Mouse (Mus musculus) midbrain, embryonic 13.5 days (tissue): ENCODE results near the gene Zbed4. TPM values are rescaled to one million over a fixed set of nuclear protein-coding genes. Genes with fewer than 3 reads are reported as not detected.

Experiments
- ATAC-seq: fragments of 200-750 bp; cut with Nextera tagmentation; 2 replicates; pipeline ENCODE4 v1.8.0; 2017; ENCODE audit warnings: mild to moderate bottlenecking, moderate TSS enrichment, moderate library complexity
- H3K27ac ChIP-seq: fragments of 300-500 bp; sonication (generic); 2 replicates; pipeline ENCODE4 v1.5.1; 2015; ENCODE audit warnings: inconsistent platforms, mild to moderate bottlenecking, moderate library complexity
- H3K27me3 ChIP-seq: fragments of 300-500 bp; sonication (generic); 2 replicates; pipeline ENCODE4 v1.6.1; 2015; ENCODE audit warnings: mild to moderate bottlenecking, inconsistent platforms
- H3K36me3 ChIP-seq: fragments of 300-500 bp; sonication (generic); 2 replicates; pipeline ENCODE4 v1.6.1; 2015; ENCODE audit warnings: mild to moderate bottlenecking, inconsistent platforms
- H3K4me1 ChIP-seq: fragments of 300-500 bp; sonication (generic); replicated peaks from 2 replicates; pipeline ENCODE4 v1.6.1; 2015; ENCODE audit warnings: inconsistent platforms
- H3K4me2 ChIP-seq: fragments of 300-500 bp; sonication (generic); replicated peaks from 2 replicates; pipeline ENCODE4 v1.6.1; 2015; ENCODE audit warnings: moderate library complexity, mild to moderate bottlenecking, inconsistent platforms
- H3K4me3 ChIP-seq: fragments of 300-500 bp; sonication (generic); replicated peaks from 2 replicates; pipeline ENCODE4 v1.5.1; 2015; ENCODE audit warnings: mild to moderate bottlenecking, inconsistent platforms
- H3K9ac ChIP-seq: fragments of 300-500 bp; sonication (generic); replicated peaks from 2 replicates; pipeline ENCODE4 v1.6.1; 2015; ENCODE audit warnings: mild to moderate bottlenecking, inconsistent platforms
- H3K9me3 ChIP-seq: fragments of 300-500 bp; sonication (generic); 2 replicates; pipeline ENCODE4 v1.6.1; 2016; ENCODE audit warnings: mild to moderate bottlenecking, inconsistent platforms
- WGBS: fragments of 180-500 bp; shearing (Covaris S2); methylation state at CpG from one replicate; pipeline ENCODE4 v1.1.7; 2015; 5-methylcytosine and 5-hydroxymethylcytosine counted together
- polyA plus RNA-seq: library from polyadenylated mRNA; unstranded; fragments of >200 nt; fragmentation: Nextera tagmentation; extraction: Ambion mirVana; gene quantifications from 2 replicates; pipeline ENCODE4 v1.2.1, GENCODE M21; 2015

The Zbed4 gene
- polyA plus RNA-seq, 1 experiment from 2014 or later, result 28.7 TPM

- no peak overlapping the region for H3K4me2 ChIP-seq
- 89% methylated on average over 6 of the region's 6 CpGs for WGBS
- H3K9ac ChIP-seq, result no peak overlapping the region
- H3K36me3 ChIP-seq, result peaks cover 50% of the 10 kb centered on the region
- H3K27me3 ChIP-seq, result no peaks in the 10 kb centered on the region
- H3K9me3 ChIP-seq, result no peaks in the 10 kb centered on the region
- peaks cover 11% of the 10 kb centered on the region for H3K4me1 ChIP-seq
- H3K4me3 ChIP-seq, result no peak overlapping the region
- no peak for ATAC-seq
- no peak overlapping the region for H3K27ac ChIP-seq
These were observed 63.8 kb downstream of the Zbed4 start for GRCm38 (mm10) chr15:88815196-88815700.

- Histone ChIP-seq H3K9me3 (no peaks in the 10 kb centered on the region), H3K9ac (peak within 1 kb of the TSS; percentile 84), H3K4me1 (peaks cover 27% of the 10 kb centered on the region), H3K27me3 (no peaks in the 10 kb centered on the region), H3K36me3 (peaks cover 48% of the 10 kb centered on the region), H3K4me3 (peak within 1 kb of the TSS; percentile 88), H3K27ac (peak within 1 kb of the TSS; percentile 86), H3K4me2 (peak within 1 kb of the TSS; percentile 90)
- under 1% methylated on average over 88 of the region's 88 CpGs for WGBS
- ATAC-seq, result peak; percentile 98
These were observed 67.8 kb downstream of the Zbed4 start, which contains the start of the genes Alg12 and Creld2 for GRCm38 (mm10) chr15:88819026-88819905. TSS of gene Alg12 (minus strand) at chr15:88819318. TSS of gene Creld2 (plus strand) at chr15:88819646.

- Histone ChIP-seq H3K9ac (peak overlapping the region; percentile 83), H3K9me3 (no peaks in the 10 kb centered on the region), H3K4me2 (peak overlapping the region; percentile 90), H3K27me3 (no peaks in the 10 kb centered on the region), H3K27ac (peak overlapping the region; percentile 45), H3K4me3 (peak overlapping the region; percentile 88), H3K4me1 (peaks cover 27% of the 10 kb centered on the region), H3K36me3 (peaks cover 49% of the 10 kb centered on the region)
- ATAC-seq, result 0 out of 2 replicates have a peak, but pooled peaks have one; percentile 0
- WGBS, result 1% methylated on average over 23 of the region's 23 CpGs
These were observed 68.4 kb downstream of the Zbed4 start for GRCm38 (mm10) chr15:88819906-88820303.

- H3K9me3 ChIP-seq, result no peaks in the 10 kb centered on the region
- no peak for ATAC-seq
- 0 out of 2 replicates have a peak overlapping the region, but pooled peaks have one; percentile 90 for H3K4me2 ChIP-seq
- peak overlapping the region; percentile 83; the same call in 1 of the 2 replicates for H3K9ac ChIP-seq
- peaks cover 49% of the 10 kb centered on the region for H3K36me3 ChIP-seq
- WGBS, result 86% methylated on average over 7 of the region's 7 CpGs
- H3K4me3 ChIP-seq, result no peak overlapping the region
- H3K4me1 ChIP-seq, result peaks cover 27% of the 10 kb centered on the region
- no peak overlapping the region for H3K27ac ChIP-seq
- H3K27me3 ChIP-seq, result no peaks in the 10 kb centered on the region
These were observed 69.9 kb downstream of the Zbed4 start for GRCm38 (mm10) chr15:88821403-88821802.

GRCm38 (mm10) chr15:88822513-88822912, 71.1 kb downstream of the Zbed4 start:
- Histone ChIP-seq H3K27me3 (no peaks in the 10 kb centered on the region), H3K9ac (no peak overlapping the region), H3K9me3 (no peaks in the 10 kb centered on the region), H3K27ac (no peak overlapping the region), H3K4me3 (no peak overlapping the region), H3K4me2 (no peak overlapping the region), H3K36me3 (peaks cover 59% of the 10 kb centered on the region), H3K4me1 (peaks cover 27% of the 10 kb centered on the region)
- ATAC-seq, result no peak
- WGBS, result 93% methylated on average over 7 of the region's 7 CpGs

GRCm38 (mm10) chr15:88823376-88823775, 71.9 kb downstream of the Zbed4 start:
- peaks cover 62% of the 10 kb centered on the region for H3K36me3 ChIP-seq
- H3K27ac ChIP-seq, result no peak overlapping the region
- no peak overlapping the region for H3K4me3 ChIP-seq
- no peaks in the 10 kb centered on the region for H3K9me3 ChIP-seq
- 97% methylated on average over 5 of the region's 5 CpGs for WGBS
- no peak overlapping the region for H3K9ac ChIP-seq
- H3K4me2 ChIP-seq, result no peak overlapping the region
- no peak for ATAC-seq
- no peaks in the 10 kb centered on the region for H3K27me3 ChIP-seq
- H3K4me1 ChIP-seq, result peaks cover 24% of the 10 kb centered on the region

GRCm38 (mm10) chr15:88827466-88827865, 76.0 kb downstream of the Zbed4 start:
- Histone ChIP-seq H3K9me3 (no peaks in the 10 kb centered on the region), H3K4me3 (no peak overlapping the region), H3K9ac (no peak overlapping the region), H3K36me3 (peaks cover 52% of the 10 kb centered on the region), H3K4me2 (no peak overlapping the region), H3K4me1 (no peaks in the 10 kb centered on the region), H3K27ac (no peak overlapping the region), H3K27me3 (no peaks in the 10 kb centered on the region)
- ATAC-seq, result no peak
- 89% methylated on average over 6 of the region's 6 CpGs for WGBS

GRCm38 (mm10) chr15:88827991-88828799, 76.7 kb downstream of the Zbed4 start:
- H3K4me1 ChIP-seq, result no peaks in the 10 kb centered on the region
- peak; percentile 28 for ATAC-seq
- H3K27ac ChIP-seq, result no peak overlapping the region
- H3K27me3 ChIP-seq, result no peaks in the 10 kb centered on the region
- H3K4me3 ChIP-seq, result no peak overlapping the region
- no peak overlapping the region for H3K4me2 ChIP-seq
- no peaks in the 10 kb centered on the region for H3K9me3 ChIP-seq
- peaks cover 45% of the 10 kb centered on the region for H3K36me3 ChIP-seq
- 25% methylated on average over 9 of the region's 9 CpGs for WGBS
- 0 out of 2 replicates have a peak overlapping the region, but pooled peaks have one; percentile 20 for H3K9ac ChIP-seq

GRCm38 (mm10) chr15:88828800-88829705, 77.6 kb downstream of the Zbed4 start:
- ATAC-seq, result peak; percentile 94
- Histone ChIP-seq H3K36me3 (peaks cover 37% of the 10 kb centered on the region), H3K27ac (no peak overlapping the region), H3K9me3 (no peaks in the 10 kb centered on the region), H3K27me3 (no peaks in the 10 kb centered on the region), H3K4me3 (no peak overlapping the region), H3K4me2 (no peak overlapping the region), H3K4me1 (no peaks in the 10 kb centered on the region), H3K9ac (no peak overlapping the region)
- WGBS, result 56% methylated on average over 17 of the region's 17 CpGs

- Histone ChIP-seq H3K4me2 (no peak overlapping the region), H3K9ac (no peak overlapping the region), H3K4me1 (no peaks in the 10 kb centered on the region), H3K27ac (no peak overlapping the region), H3K9me3 (no peaks in the 10 kb centered on the region), H3K36me3 (peaks cover 28% of the 10 kb centered on the region), H3K27me3 (no peaks in the 10 kb centered on the region), H3K4me3 (no peak overlapping the region)
- 75% methylated on average over 6 of the region's 6 CpGs for WGBS
- ATAC-seq, result no peak
These were observed 78.5 kb downstream of the Zbed4 start for GRCm38 (mm10) chr15:88829791-88830440.

- H3K9me3 ChIP-seq, result no peaks in the 10 kb centered on the region
- WGBS, result 84% methylated on average over 5 of the region's 5 CpGs
- no peak overlapping the region for H3K4me3 ChIP-seq
- ATAC-seq, result no peak
- H3K9ac ChIP-seq, result no peak overlapping the region
- H3K27ac ChIP-seq, result no peak overlapping the region
- H3K4me2 ChIP-seq, result no peak overlapping the region
- peaks cover 20% of the 10 kb centered on the region for H3K36me3 ChIP-seq
- no peaks in the 10 kb centered on the region for H3K27me3 ChIP-seq
- H3K4me1 ChIP-seq, result no peaks in the 10 kb centered on the region
These were observed 79.2 kb downstream of the Zbed4 start for GRCm38 (mm10) chr15:88830696-88831095.
